Mouse (Mus musculus) heart, adult 18-20 months (tissue): ENCODE results near the gene Cct8. TPM values are rescaled to one million over a fixed set of nuclear protein-coding genes. Genes with fewer than 3 reads are reported as not detected.
A peak's percentile ranks its signal among the peaks of the same experiment; 100 is the strongest.

Experiments
- DNase-seq, 2 experiments: peaks; one replicate each; pipeline ENCODE4 v3.0.0; 2021 to 2022; ENCODE audit warnings: mixed read lengths in 1 of 2
- total RNA-seq, 2 experiments: library from RNA; stranded (reverse); gene quantifications; 2 replicates each; pipeline ENCODE4 v1.2.3; 2021

Cct8 gene
- total RNA-seq, 2 experiments from 2014 or later = 167 to 185 TPM

DNA sequence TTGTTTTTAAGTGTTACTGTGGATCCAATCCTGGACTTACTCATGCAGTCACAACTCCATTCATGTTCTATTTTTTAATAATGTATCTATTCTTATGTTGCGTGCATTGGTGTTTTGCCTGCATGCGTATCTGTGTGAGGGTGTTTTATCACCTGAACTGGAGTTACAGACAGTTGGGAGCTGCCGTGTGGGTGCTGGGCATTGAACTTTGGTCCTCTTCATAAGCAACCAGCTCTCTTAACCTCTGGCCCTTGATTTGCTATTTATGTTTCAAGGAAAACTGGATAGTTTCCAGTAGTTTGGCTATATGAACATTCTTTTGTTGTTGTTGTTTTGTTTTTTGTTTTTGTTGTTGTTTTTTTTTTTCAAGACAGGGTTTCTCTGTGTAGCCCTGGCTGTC is 50.1 kb downstream of the Cct8 start:
- DNase-seq = no peak

DNA sequence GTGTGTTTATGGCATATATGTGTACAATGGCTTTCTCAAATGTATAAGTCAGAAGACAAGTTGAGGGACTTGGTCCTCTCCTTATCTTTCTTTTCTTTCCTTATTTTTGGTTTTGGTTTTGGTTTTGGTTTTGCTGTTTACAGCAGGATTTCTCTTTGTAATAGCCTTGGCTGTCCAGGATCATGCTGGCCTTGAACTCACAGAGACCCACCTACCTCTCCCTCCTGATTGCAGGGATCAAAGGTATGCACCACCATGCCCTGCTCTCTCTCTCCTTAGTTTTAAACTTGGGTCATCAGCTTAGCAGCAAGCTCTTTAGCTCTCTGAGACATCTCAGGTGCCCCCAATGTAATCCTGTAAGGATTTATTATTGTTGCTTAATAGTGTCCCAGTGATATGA is 50.6 kb downstream of the Cct8 start:
- DNase-seq = no peak

DNA sequence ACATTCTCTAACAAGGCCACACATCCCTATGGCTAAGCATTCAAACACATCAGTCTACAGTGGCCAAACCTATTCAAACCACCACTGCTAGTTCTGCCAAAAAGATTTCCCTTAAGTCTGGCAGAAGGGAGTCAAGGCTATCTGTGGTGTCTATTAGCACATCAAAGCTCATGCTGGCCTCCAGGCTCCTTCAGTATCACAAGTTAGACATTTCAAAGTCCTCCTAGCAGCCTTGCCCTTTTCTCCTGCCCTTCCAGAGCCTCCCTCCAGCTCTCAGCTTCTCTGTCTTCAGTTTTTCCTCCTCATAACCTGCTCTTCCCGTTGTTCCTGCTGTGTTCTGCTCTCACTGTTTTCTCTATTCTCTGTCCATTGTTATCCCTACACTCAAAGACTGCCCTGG is 51.6 kb downstream of the Cct8 start:
- DNase-seq = no peak

DNA sequence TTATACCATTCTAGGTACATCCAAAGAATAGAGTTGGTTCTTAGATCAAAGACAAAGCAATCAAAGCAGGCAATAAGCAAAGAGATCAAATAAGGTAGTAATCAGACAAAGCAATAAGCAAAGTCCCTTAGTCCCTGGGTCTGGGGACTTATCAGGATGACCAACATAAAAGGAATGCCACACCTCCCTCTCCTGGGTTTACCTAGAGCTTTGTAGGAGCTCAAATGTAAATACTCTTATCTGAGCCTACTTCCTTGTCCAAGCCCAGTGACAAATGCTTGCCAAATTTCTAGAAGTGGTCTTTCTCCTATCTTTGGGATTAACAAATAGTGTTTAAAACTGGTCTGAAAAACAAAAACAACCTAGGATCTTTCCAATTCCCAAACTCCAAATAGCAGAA is 52.4 kb downstream of the Cct8 start:
- DNase-seq = no peak

DNA sequence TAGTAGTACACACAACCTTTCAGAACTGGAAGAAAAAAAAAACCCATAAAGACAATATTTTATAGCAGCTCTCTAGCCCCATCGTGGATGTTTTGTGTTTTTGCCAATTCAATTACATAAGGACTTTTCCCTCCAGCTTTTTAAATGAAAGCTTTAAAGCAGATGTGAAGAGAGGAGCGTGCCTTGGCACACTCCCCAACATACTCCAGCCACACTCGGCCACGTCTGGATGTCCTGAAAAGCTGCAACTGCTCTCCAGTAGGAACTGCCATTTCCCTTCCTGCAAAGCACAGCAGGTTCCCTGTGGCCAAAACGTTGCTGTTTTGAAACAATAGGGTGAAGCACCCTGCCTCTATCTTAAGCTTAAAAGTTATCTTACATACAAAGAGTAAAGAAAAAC is 53.4 kb downstream of the Cct8 start:
- no peak for DNase-seq

DNA sequence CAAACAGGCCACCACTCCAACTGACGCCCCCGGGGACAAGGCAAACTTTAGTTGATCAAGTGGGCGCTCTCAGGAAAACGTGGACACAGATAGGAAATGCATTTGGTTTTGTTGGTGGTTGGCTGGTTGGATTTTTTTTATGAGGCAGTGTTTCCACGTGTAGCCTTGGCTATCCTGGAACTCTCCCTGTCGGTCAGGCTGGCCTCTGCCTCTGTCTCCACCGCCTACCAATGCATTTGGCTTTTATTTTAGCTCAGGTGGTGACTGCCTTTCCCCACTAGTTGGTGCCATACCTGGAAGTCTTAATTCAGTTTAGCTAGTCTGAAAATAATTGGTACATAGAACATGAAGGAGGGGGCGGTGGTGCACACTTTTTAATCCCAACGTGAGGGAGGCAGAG is 54.6 kb downstream of the Cct8 start:
- DNase-seq = no peak

DNA sequence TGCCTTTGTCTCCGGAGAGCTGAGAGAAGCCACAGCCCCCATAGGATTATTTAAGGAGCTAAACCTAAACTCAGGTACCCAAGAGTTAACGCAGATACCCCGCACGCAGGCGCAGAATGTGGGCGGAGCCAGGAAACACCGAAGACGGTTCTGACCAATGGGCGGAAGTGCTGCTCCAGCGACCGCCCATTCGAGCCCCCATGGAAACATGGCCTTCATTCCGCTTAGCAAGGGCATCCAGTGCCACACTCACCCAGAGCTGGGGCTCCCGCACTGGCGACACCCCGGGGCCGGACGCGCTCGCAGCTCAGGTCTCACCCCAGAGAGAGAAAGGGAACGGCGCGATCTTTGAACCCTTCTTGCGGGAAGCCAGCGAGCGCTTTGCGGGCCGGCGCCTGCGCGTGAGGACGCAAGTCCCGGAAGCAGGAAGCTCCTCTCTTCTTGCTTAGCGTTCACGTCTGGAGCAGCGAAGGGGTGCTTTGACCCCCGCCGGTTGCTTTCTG is 55.4 kb downstream of the Cct8 start, which contains the start of gene Rwdd2b:
Gene Rwdd2b, minus strand, starts transcription at position 390 of the 503 bp plus-strand sequence.
- peak; percentile 96 to 97 for DNase-seq

DNA sequence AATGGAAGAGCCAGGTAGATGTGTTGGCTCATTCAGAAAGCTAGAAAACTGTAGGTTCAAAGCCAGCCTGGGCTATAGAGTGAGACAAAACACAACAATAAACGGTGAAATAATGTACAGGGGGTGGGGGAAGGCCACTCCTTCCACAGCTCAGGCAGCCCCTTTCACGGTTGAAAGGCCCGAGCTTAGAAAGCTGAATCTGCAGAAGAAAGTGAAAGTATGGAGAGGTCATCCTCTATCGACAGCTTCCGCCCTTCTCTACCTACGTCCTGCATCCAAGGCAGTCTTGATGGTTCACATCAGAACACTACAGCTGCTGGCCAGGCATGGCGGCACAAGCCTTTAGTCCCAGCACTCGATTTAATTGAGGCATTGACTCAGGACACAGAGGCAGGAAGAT is 57.0 kb downstream of the Cct8 start:
- no peak for DNase-seq

DNA sequence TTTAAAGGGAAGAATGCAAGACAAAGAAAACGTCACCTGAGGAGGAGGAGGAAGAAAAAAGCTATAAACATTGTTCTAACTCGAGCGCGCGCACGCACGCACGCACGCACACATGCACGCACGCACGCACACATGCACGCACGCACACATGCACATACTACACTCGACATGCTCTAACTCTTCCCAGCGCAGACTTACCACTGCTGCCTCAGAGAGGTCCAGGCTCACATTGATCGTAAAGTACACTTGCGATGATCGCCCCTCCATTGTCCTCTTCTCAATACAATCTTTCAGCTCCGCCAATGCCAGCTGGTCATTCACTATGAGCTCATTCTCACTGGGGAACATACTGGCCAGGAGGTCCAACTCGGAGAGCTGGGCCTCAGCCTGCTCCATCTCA is 58.6 kb downstream of the Cct8 start:
- DNase-seq = no peak

DNA sequence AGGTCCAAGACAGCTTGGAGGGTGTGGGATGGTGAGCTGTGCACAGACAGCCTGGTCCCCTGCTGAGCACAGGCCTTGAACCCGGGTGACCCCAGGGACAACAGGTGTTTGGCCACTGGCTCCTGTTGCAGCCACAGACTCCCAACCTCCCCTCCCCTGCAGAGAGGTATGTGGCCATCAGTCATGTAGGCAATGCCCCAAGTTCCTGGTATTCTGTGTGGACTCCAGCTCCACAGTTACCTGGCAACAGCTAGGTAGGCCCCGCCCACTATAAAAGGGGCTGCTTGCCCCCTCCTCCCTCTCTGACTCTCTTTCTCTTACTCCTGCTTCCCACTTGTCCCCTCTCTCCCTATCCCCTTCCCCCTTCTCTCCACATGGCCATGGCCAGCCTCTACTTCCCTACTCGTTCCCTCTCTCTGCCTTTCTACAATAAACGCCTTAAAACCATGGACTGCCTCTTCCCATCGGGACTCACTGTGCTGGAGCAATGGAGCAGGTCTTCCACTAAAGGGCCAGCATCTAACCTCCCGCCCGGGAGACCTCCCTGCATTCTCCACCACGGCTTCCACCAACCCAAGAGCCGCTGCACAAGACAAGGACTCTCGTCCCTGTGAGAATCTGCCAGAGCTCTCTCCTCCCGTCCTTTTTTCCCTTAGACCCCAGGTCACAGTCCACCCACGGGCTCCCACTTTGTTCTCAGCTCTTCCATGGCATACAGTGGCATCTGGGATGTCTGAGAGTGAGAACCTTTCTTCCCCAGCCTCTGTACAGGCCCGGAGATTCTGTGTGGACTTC is 60.1 kb downstream of the Cct8 start:
- DNase-seq = no peak

DNA sequence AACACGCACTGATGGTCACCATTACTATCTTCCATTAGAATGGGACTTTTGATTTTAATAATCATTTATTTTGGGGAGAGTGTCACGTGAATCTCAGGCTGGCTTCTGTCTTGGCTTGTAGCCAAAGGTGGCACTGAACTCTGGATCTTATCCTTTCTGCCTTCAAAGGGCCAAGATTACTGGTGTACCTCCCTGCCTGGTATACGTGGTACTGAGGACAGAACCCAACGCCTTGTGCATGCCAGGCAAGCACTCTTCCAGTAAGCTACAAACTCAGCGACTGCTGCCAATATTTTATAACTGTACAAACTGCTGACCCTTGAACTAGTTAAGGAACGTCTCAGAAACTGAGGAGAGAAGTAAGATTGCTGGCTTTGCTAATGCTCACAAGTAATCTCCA is 60.7 kb downstream of the Cct8 start:
- DNase-seq = no peak

DNA sequence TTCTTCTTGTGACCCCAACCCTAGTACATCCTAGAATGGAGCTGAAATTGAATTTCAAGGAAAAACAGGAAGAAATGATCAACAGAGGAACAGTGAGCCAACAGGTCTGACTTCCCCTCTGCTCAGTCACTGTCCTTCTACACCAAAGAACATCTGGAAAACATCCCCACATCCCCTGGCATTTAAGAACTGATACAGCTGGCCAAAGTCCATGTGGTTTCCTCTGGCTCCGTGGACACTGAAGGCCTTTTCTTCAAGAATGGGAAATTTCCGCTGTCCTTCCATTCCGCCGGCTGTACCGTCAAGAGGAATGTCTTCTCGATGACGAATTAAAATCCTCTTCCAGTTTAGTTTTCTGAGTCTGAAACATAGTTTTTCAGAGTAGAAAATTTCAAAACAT is 61.4 kb downstream of the Cct8 start:
- no peak for DNase-seq

Other genes starting within 250 kb of the Cct8 start
- gene N6amt1, start 141.7 kb downstream of the Cct8 start, total RNA-seq = 10 to 100 TPM; 18.6 to 22.4 TPM
- gene Ltn1, start 63.3 kb downstream of the Cct8 start, total RNA-seq = 10 to 100 TPM; 22.0 to 22.5 TPM
- 1 to 10 TPM; 5.7 to 6.2 TPM for gene Rwdd2b, start 55.3 kb downstream of the Cct8 start, total RNA-seq
- gene Usp16, start 41.2 kb downstream of the Cct8 start, total RNA-seq = 10 to 100 TPM; 30.6 to 39.8 TPM
- gene Map3k7cl, start 57.5 kb upstream of the Cct8 start, total RNA-seq = 1 to 10 TPM; 1.8 TPM
- gene Bach1, start 203.1 kb upstream of the Cct8 start, total RNA-seq = 10 to 100 TPM; 28.3 to 31.8 TPM